Mouse (Mus musculus): ENCODE results near the gene Mif4gd. TPM values are rescaled to one million over a fixed set of nuclear protein-coding genes. Genes with fewer than 3 reads are reported as not detected.
A peak's percentile ranks its signal among the peaks of the same experiment; 100 is the strongest.
"Not testable (repeated sequence)": the region's sequence is repeated elsewhere in the genome, so short reads cannot be mapped to it uniquely, and the experiment has no call there.

The Mif4gd gene
- polyA plus RNA-seq (2012; rRNA removed): 37.2 and 39.7 TPM in 2 replicates

DNA sequence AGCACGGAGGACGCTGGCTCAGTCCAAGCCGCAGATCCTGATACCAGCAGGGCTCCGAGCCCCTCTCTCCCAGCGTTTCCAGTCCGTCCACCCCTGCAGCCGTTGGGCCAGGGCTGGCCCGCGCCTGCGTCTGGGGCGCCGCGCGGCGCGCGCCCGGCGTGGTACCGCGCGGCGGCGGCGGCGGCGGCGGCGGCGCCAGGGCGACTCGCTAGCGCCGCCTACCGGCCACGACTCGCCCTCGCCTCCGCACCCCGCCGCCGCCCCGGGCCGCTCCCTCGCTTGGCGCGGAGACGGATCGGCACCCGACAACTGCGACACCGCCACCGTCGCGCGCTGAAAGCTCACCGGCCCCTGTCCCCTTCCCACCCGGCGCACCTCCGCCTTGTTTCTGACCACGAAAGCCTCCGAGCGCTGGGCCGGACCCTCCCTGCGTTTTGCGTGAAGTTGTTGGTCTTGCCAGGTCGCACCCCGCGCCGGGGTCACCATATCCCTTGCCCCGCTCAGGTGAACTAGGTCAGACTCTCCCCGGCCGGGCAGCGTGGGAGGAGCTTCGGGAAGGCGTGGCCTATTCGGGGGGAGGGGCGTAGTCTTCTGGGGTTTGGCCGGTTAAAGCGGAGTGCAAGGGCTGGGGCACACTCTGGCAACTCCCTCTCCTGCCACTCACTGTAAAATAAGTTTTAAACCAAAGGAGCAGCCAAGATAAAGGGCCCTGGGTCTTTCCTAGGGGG lies at the start of gene Mif4gd:
TSS of gene Mif4gd (minus strand) at position 560 of the 728 bp plus-strand sequence.
- H3K27ac ChIP-seq (ENCODE audit: insufficient read depth, low read length): peak within 1 kb of the TSS; percentile 95
- no peaks in the 10 kb centered on the region; the same call in 1 of the 2 replicates for H3K4me1 ChIP-seq (ENCODE audit: control insufficient read depth, insufficient read depth, low read length)
- H3K4me3 ChIP-seq (ENCODE audit: insufficient read depth, low read length): peak within 1 kb of the TSS; percentile 65
- TF ChIP-seq CTCF (IDR thresholded peaks at IDR 0.05; ENCODE audit: extremely low read depth, insufficient read depth, low read length) (0 out of 2 replicates have a peak, but pooled peaks have one; percentile 23), POLR2A (IDR thresholded peaks at IDR 0.05; ENCODE audit: extremely low read depth, insufficient read depth, low read length) (peak; percentile 57)

DNA sequence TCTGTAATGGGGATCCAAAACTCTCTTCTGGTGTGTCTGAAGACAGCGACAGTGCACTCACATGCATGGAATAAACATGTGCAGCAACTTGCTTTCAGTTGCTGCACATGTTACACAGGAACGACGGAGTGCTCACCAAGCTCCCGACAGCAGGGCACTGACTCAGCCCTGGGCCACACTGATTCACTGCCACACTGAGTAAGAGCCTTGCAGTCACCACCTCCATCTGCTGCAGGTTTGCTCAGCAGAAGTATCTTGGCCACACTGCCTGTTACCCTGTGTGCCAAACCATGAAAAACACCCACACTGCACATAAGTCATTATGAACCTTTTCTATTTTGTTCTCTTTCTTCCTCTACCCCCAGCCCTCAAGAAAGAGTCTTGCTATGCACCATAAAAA lies 47.6 kb upstream of the Mif4gd start:
- Histone ChIP-seq H3K4me1 (ENCODE audit: control insufficient read depth, insufficient read depth, low read length) (peaks cover 6% of the 10 kb centered on the region; the same call in 1 of the 2 replicates), H3K27ac (ENCODE audit: insufficient read depth, low read length) (no peak overlapping the region), H3K4me3 (ENCODE audit: insufficient read depth, low read length) (no peak overlapping the region)
- no peak for TF ChIP-seq CTCF (IDR thresholded peaks at IDR 0.05; ENCODE audit: extremely low read depth, insufficient read depth, low read length)
- no peak for TF ChIP-seq POLR2A (IDR thresholded peaks at IDR 0.05; ENCODE audit: extremely low read depth, insufficient read depth, low read length)

DNA sequence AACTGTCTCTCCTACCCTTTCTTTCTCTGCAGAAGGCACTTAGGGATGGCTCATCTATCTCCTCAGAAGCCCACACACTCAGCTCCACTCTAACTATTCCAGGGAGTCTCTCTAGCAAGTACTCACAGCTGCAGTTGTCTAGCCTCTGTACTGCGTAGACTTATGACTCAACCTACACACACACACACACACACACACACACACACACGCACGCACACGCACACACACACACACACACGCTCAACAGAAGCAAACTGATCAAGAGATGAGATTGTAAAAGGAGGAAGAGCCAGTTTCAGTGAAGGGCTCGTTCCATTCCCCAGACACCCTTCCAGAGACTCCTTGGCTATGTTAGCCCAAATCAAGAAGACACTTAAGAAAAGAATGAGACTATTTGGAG lies 45.8 kb upstream of the Mif4gd start:
- Histone ChIP-seq H3K27ac (ENCODE audit: insufficient read depth, low read length) (no peak overlapping the region), H3K4me1 (ENCODE audit: control insufficient read depth, insufficient read depth, low read length) (peaks cover 7% of the 10 kb centered on the region; the same call in 1 of the 2 replicates), H3K4me3 (ENCODE audit: insufficient read depth, low read length) (no peak overlapping the region)
- TF ChIP-seq POLR2A (IDR thresholded peaks at IDR 0.05; ENCODE audit: extremely low read depth, insufficient read depth, low read length) (no peak), CTCF (IDR thresholded peaks at IDR 0.05; ENCODE audit: extremely low read depth, insufficient read depth, low read length) (no peak)

DNA sequence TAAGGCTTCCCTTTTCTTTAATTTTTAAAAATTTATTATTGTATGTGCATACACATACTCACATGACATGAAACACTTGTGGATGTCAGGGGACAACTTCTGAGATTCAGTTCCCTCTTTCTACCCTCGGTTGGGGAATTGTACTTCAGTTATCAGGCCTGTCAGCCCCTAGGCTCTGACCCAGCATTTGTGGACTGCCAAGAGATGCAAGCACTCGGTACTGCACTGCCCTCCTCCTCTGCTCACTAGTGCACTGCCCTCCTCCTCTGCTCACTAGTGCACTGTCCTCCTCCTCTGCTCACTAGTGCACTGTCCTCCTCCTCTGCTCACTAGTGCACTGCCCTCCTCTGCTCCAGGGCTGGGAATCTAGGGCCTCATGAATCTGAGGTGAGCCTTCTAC lies 41.4 kb upstream of the Mif4gd start:
- Histone ChIP-seq H3K4me1 (ENCODE audit: control insufficient read depth, insufficient read depth, low read length) (peaks cover 18% of the 10 kb centered on the region), H3K4me3 (ENCODE audit: insufficient read depth, low read length) (no peak overlapping the region), H3K27ac (ENCODE audit: insufficient read depth, low read length) (no peak overlapping the region)
- no peak for TF ChIP-seq POLR2A (IDR thresholded peaks at IDR 0.05; ENCODE audit: extremely low read depth, insufficient read depth, low read length)
- no peak for TF ChIP-seq CTCF (IDR thresholded peaks at IDR 0.05; ENCODE audit: extremely low read depth, insufficient read depth, low read length)

DNA sequence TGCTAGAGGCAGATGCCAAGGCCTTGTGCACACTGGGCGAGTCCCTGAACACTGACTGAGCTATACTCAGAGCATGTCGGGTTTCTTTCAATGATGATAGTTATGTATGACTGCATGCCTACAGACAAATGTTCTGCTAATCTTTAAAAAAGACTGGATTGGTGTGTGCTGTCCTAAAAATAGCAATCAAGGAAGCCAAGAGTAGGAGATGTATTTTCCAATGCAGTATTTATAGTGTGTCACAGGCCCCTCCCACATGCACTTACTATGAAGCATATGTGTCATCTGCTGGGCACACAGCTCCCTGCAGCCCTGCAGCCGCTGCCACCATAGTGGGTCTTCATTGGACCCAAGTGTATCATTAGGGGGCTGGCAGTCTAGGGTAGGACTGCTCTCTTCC lies 40.4 kb upstream of the Mif4gd start:
- H3K4me1 ChIP-seq (ENCODE audit: control insufficient read depth, insufficient read depth, low read length): peaks cover 15% of the 10 kb centered on the region
- no peak overlapping the region for H3K4me3 ChIP-seq (ENCODE audit: insufficient read depth, low read length)
- no peak overlapping the region for H3K27ac ChIP-seq (ENCODE audit: insufficient read depth, low read length)
- TF ChIP-seq CTCF (IDR thresholded peaks at IDR 0.05; ENCODE audit: extremely low read depth, insufficient read depth, low read length) (no peak), POLR2A (IDR thresholded peaks at IDR 0.05; ENCODE audit: extremely low read depth, insufficient read depth, low read length) (no peak)

DNA sequence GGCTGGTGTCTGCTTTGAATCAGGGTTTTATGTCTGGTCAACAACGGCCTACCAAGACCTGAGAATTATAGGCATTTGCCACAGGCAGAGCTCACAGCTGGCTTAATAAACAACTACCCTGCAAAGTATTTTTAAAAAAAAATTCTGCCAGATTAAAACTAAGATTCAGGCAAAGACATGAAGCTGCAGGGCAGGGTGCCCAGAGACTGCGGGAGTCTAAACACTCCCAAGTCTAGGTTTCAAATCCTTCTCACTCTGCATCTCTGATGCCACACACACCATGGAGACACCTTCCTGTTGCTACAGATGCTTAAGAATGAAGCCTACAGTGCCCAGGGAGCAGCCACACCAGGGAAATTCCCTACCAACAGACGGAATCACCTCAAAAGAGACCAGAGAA lies 38.9 kb upstream of the Mif4gd start:
- TF ChIP-seq POLR2A (IDR thresholded peaks at IDR 0.05; ENCODE audit: extremely low read depth, insufficient read depth, low read length): no peak
- no peak overlapping the region for H3K4me3 ChIP-seq (ENCODE audit: insufficient read depth, low read length)
- H3K4me1 ChIP-seq (ENCODE audit: control insufficient read depth, insufficient read depth, low read length): peaks cover 15% of the 10 kb centered on the region
- H3K27ac ChIP-seq (ENCODE audit: insufficient read depth, low read length): no peak overlapping the region

DNA sequence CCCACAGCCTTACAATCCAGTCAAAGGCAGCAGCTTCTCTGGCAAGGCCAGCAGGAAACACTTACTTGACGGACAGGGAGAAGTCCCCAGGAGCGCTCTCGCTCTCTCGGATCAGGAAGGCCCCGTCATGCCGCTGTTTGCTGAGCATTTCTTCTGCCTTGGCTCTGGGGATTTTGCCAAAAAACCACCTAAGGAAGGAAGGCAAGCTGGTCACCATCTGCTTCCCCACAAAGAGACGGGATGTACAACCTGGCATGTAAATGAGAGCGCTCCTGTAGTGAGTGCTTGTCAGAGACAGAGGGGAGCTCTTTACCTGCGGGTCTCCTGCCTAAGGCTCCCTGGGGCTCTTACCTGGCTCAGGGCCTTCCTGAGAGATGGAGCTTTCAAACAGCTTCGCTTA lies 36.9 kb upstream of the Mif4gd start:
- H3K27ac ChIP-seq (ENCODE audit: insufficient read depth, low read length): no peak overlapping the region
- TF ChIP-seq POLR2A (IDR thresholded peaks at IDR 0.05; ENCODE audit: extremely low read depth, insufficient read depth, low read length) (no peak), CTCF (IDR thresholded peaks at IDR 0.05; ENCODE audit: extremely low read depth, insufficient read depth, low read length) (no peak)
- H3K4me3 ChIP-seq (ENCODE audit: insufficient read depth, low read length): no peak overlapping the region
- H3K4me1 ChIP-seq (ENCODE audit: control insufficient read depth, insufficient read depth, low read length): peaks cover 15% of the 10 kb centered on the region

DNA sequence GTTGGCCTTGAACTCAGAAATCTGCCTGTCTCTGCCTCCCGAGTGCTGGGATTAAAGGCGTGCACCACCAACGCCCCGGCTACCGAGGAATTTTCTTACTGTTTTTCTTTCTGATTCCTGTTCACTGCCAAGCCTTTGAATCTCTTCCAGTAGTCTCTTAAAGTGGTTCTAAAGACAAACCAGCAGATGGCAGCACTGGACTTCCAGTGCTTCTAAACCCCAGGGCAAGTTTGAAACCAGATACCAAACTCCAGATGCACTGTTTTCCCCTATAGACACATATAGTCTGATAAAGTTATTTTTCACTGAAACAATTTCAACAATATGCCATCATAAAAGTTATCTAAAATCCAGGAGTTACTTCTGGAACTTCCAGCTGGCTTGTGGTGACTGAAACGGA lies 34.7 kb upstream of the Mif4gd start:
- Histone ChIP-seq H3K4me3 (ENCODE audit: insufficient read depth, low read length) (no peak overlapping the region), H3K27ac (ENCODE audit: insufficient read depth, low read length) (no peak overlapping the region), H3K4me1 (ENCODE audit: control insufficient read depth, insufficient read depth, low read length) (peaks cover 10% of the 10 kb centered on the region)
- TF ChIP-seq CTCF (IDR thresholded peaks at IDR 0.05; ENCODE audit: extremely low read depth, insufficient read depth, low read length): peak; percentile 75
- no peak for TF ChIP-seq POLR2A (IDR thresholded peaks at IDR 0.05; ENCODE audit: extremely low read depth, insufficient read depth, low read length)

DNA sequence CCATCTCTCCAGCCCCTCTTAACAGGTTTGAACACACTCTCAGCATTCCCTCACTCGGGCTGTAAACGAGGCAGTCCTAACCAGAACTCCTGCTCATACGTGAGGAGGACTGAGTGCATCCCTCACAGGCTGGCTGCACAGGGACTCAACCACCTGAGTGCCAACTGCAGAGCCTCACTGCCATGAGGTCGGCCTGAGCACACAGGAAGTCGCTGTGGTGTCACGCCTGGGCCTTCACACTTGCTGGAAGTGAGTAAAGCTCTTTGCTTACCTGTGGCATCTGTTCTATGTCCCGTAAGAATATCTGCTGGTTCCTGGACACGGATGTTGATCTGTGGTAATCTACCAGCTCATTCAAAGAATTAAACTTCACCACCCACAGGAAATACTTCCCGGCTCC lies 33.7 kb upstream of the Mif4gd start:
- no peak overlapping the region for H3K4me3 ChIP-seq (ENCODE audit: insufficient read depth, low read length)
- H3K4me1 ChIP-seq (ENCODE audit: control insufficient read depth, insufficient read depth, low read length): peaks cover 7% of the 10 kb centered on the region
- H3K27ac ChIP-seq (ENCODE audit: insufficient read depth, low read length): no peak overlapping the region
- no peak for TF ChIP-seq CTCF (IDR thresholded peaks at IDR 0.05; ENCODE audit: extremely low read depth, insufficient read depth, low read length)
- TF ChIP-seq POLR2A (IDR thresholded peaks at IDR 0.05; ENCODE audit: extremely low read depth, insufficient read depth, low read length): no peak

DNA sequence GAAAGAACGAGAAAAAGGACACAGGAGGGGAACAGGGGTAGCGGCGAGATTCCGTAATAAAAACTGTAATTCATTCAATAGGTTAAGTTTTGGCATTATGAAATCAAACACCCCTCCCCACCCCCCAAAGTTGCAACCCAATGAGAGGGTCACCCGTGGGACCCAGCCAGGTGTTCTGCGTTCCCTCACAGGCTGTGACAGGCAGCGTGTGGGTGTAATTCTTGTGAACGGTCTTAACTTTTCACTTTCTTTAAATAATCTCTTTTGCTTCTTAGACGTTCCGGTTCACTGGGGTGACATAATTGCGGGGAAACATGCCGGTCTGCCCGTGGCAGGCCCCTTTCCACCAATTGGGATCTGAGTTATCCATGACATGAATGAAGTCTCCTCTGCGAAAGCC lies 32.7 kb upstream of the Mif4gd start:
- not testable (repeated sequence) for H3K27ac ChIP-seq (ENCODE audit: insufficient read depth, low read length); H3K4me3 ChIP-seq (ENCODE audit: insufficient read depth, low read length); H3K4me1 ChIP-seq (ENCODE audit: control insufficient read depth, insufficient read depth, low read length)

All from cortical plate, adult 2 months (tissue).